Mouse (Mus musculus) midbrain, embryonic 15.5 days (tissue): ENCODE results near the gene Zfp367. TPM values are rescaled to one million over a fixed set of nuclear protein-coding genes. Genes with fewer than 3 reads are reported as not detected.

Source experiments
- ATAC-seq: fragments of 200-750 bp; cut with Nextera tagmentation; replicated peaks from 2 replicates; pipeline ENCODE4 v1.8.0; 2017; ENCODE audit warnings: moderate TSS enrichment
- H3K27ac ChIP-seq: fragments of 300-500 bp; sonication (generic); 2 replicates; pipeline ENCODE4 v1.5.1; 2015; ENCODE audit warnings: mild to moderate bottlenecking, inconsistent platforms
- H3K27me3 ChIP-seq: fragments of 300-500 bp; sonication (generic); replicated peaks from 2 replicates; pipeline ENCODE4 v1.6.1; 2015; ENCODE audit warnings: inconsistent platforms
- H3K36me3 ChIP-seq: fragments of 300-500 bp; sonication (generic); replicated peaks from 2 replicates; pipeline ENCODE4 v1.6.1; 2015; ENCODE audit warnings: inconsistent platforms
- H3K4me1 ChIP-seq: fragments of 300-500 bp; sonication (generic); 2 replicates; pipeline ENCODE4 v1.6.1; 2015; ENCODE audit warnings: inconsistent platforms
- H3K4me2 ChIP-seq: fragments of 300-500 bp; sonication (generic); 2 replicates; pipeline ENCODE4 v1.6.1; 2015; ENCODE audit warnings: inconsistent platforms, mild to moderate bottlenecking, moderate library complexity
- H3K4me3 ChIP-seq: fragments of 300-500 bp; sonication (generic); 2 replicates; pipeline ENCODE4 v1.5.1; 2015; ENCODE audit warnings: mild to moderate bottlenecking, inconsistent platforms
- H3K9ac ChIP-seq: fragments of 300-500 bp; sonication (generic); 2 replicates; pipeline ENCODE4 v1.6.1; 2015; ENCODE audit warnings: mild to moderate bottlenecking, inconsistent platforms
- H3K9me3 ChIP-seq: fragments of 300-500 bp; sonication (generic); 2 replicates; pipeline ENCODE4 v1.6.1; 2016; ENCODE audit warnings: inconsistent platforms
- WGBS: fragments of 180-500 bp; shearing (Covaris S2); methylation state at CpG from one replicate; pipeline ENCODE4 v1.1.7; 2015; ENCODE audit warnings: mixed read lengths; 5-methylcytosine and 5-hydroxymethylcytosine counted together
- polyA plus RNA-seq: library from polyadenylated mRNA; unstranded; fragments of >200 nt; fragmentation: Nextera tagmentation; extraction: Ambion mirVana; gene quantifications from 2 replicates; pipeline ENCODE4 v1.2.1, GENCODE M21; 2015

The Zfp367 gene
- polyA plus RNA-seq, 1 experiment from 2014 or later: 4.9 TPM

GRCm38 (mm10) chr13:64178746-64179652 is 26.0 kb upstream of the Zfp367 start:
- no peak for ATAC-seq
- WGBS: 59% methylated on average over 13 of the region's 13 CpGs
- no peaks in the 10 kb centered on the region for H3K4me1 ChIP-seq
- H3K9ac ChIP-seq: no peak overlapping the region
- no peaks in the 10 kb centered on the region for H3K27me3 ChIP-seq
- H3K36me3 ChIP-seq: peaks cover 14% of the 10 kb centered on the region; the same call in 1 of the 2 replicates
- H3K4me2 ChIP-seq: no peak overlapping the region
- no peaks in the 10 kb centered on the region for H3K9me3 ChIP-seq
- H3K4me3 ChIP-seq: no peak overlapping the region
- no peak overlapping the region for H3K27ac ChIP-seq

- 77% methylated on average over 7 of the region's 7 CpGs for WGBS
- H3K4me2 ChIP-seq: no peak overlapping the region
- H3K27me3 ChIP-seq: no peaks in the 10 kb centered on the region
- no peak overlapping the region for H3K9ac ChIP-seq
- no peaks in the 10 kb centered on the region for H3K9me3 ChIP-seq
- H3K4me1 ChIP-seq: no peaks in the 10 kb centered on the region
- ATAC-seq: no peak
- peaks cover 14% of the 10 kb centered on the region; the same call in 1 of the 2 replicates for H3K36me3 ChIP-seq
- no peak overlapping the region for H3K27ac ChIP-seq
- no peak overlapping the region for H3K4me3 ChIP-seq
Observed at GRCm38 (mm10) chr13:64178000-64178399, 25.0 kb upstream of the Zfp367 start.

GRCm38 (mm10) chr13:64169746-64170145 is 16.7 kb upstream of the Zfp367 start:
- H3K4me1 ChIP-seq: no peaks in the 10 kb centered on the region
- ATAC-seq: no peak
- no peak overlapping the region for H3K9ac ChIP-seq
- H3K4me3 ChIP-seq: no peak overlapping the region
- peaks cover 30% of the 10 kb centered on the region for H3K36me3 ChIP-seq
- no peak overlapping the region for H3K4me2 ChIP-seq
- H3K27me3 ChIP-seq: no peaks in the 10 kb centered on the region
- 98% methylated on average over 25 of the region's 25 CpGs for WGBS
- no peak overlapping the region for H3K27ac ChIP-seq
- peaks cover 45% of the 10 kb centered on the region for H3K9me3 ChIP-seq

GRCm38 (mm10) chr13:64163147-64163715 is 10.2 kb upstream of the Zfp367 start:
- 0 out of 2 replicates have a peak, but pooled peaks cover 4% of the 10 kb centered on the region for H3K27me3 ChIP-seq
- no peak overlapping the region for H3K27ac ChIP-seq
- peak overlapping the region; percentile 81 for H3K4me2 ChIP-seq
- H3K36me3 ChIP-seq: 0 out of 2 replicates have a peak, but pooled peaks cover 6% of the 10 kb centered on the region
- 25% methylated on average over 13 of the region's 13 CpGs for WGBS
- peaks cover 14% of the 10 kb centered on the region for H3K4me1 ChIP-seq
- H3K9me3 ChIP-seq: peaks cover 10% of the 10 kb centered on the region
- no peak for ATAC-seq
- H3K9ac ChIP-seq: peak overlapping the region; percentile 81; the same call in 1 of the 2 replicates
- H3K4me3 ChIP-seq: peak overlapping the region; percentile 86

- WGBS: under 1% methylated on average over 14 of the region's 14 CpGs
- no peak overlapping the region for H3K27ac ChIP-seq
- peaks cover 14% of the 10 kb centered on the region for H3K4me1 ChIP-seq
- H3K27me3 ChIP-seq: peaks cover 4% of the 10 kb centered on the region; the same call in 1 of the 2 replicates
- peak overlapping the region; percentile 81 for H3K4me2 ChIP-seq
- peak overlapping the region; percentile 81 for H3K9ac ChIP-seq
- ATAC-seq: peak; percentile 2; the same call in 1 of the 2 replicates
- peaks cover 8% of the 10 kb centered on the region for H3K9me3 ChIP-seq
- H3K4me3 ChIP-seq: peak overlapping the region; percentile 86
- H3K36me3 ChIP-seq: 0 out of 2 replicates have a peak, but pooled peaks cover 6% of the 10 kb centered on the region
Observed at GRCm38 (mm10) chr13:64162626-64163025, 9.6 kb upstream of the Zfp367 start.

- peak overlapping the region; percentile 83 for H3K27ac ChIP-seq
- peaks cover 14% of the 10 kb centered on the region for H3K4me1 ChIP-seq
- peaks cover 4% of the 10 kb centered on the region; the same call in 1 of the 2 replicates for H3K27me3 ChIP-seq
- ATAC-seq: no peak; the same call in none of the 2 replicates
- WGBS: under 1% methylated on average over 71 of the region's 71 CpGs
- H3K9ac ChIP-seq: peak overlapping the region; percentile 81
- 0 out of 2 replicates have a peak, but pooled peaks cover 6% of the 10 kb centered on the region for H3K36me3 ChIP-seq
- peak overlapping the region; percentile 81 for H3K4me2 ChIP-seq
- H3K4me3 ChIP-seq: peak overlapping the region; percentile 86
- H3K9me3 ChIP-seq: peaks cover 4% of the 10 kb centered on the region; the same call in 1 of the 2 replicates
Observed at GRCm38 (mm10) chr13:64161916-64162611, 9.1 kb upstream of the Zfp367 start.

GRCm38 (mm10) chr13:64161548-64161915 is 8.5 kb upstream of the Zfp367 start, which contains the start of gene Habp4:
Gene Habp4, plus strand, starts transcription at chr13:64161824.
- 0 out of 2 replicates have a peak, but pooled peaks cover 2% of the 10 kb centered on the region for H3K36me3 ChIP-seq
- peak within 1 kb of the TSS; percentile 81 for H3K4me2 ChIP-seq
- H3K4me1 ChIP-seq: peaks cover 14% of the 10 kb centered on the region
- H3K27ac ChIP-seq: peak within 1 kb of the TSS; percentile 83
- under 1% methylated on average over 31 of the region's 31 CpGs for WGBS
- peak within 1 kb of the TSS; percentile 81 for H3K9ac ChIP-seq
- H3K27me3 ChIP-seq: peaks cover 4% of the 10 kb centered on the region; the same call in 1 of the 2 replicates
- H3K4me3 ChIP-seq: peak within 1 kb of the TSS; percentile 86
- ATAC-seq: peak; percentile 98
- peaks cover 4% of the 10 kb centered on the region; the same call in 1 of the 2 replicates for H3K9me3 ChIP-seq

GRCm38 (mm10) chr13:64156966-64157365 is 4.0 kb upstream of the Zfp367 start:
- H3K4me1 ChIP-seq: peaks cover 5% of the 10 kb centered on the region; the same call in 1 of the 2 replicates
- H3K27me3 ChIP-seq: peaks cover 4% of the 10 kb centered on the region; the same call in 1 of the 2 replicates
- H3K4me3 ChIP-seq: no peak overlapping the region
- H3K4me2 ChIP-seq: no peak overlapping the region
- no peak for ATAC-seq
- no peak overlapping the region for H3K27ac ChIP-seq
- no peaks in the 10 kb centered on the region for H3K36me3 ChIP-seq
- H3K9ac ChIP-seq: no peak overlapping the region
- no peaks in the 10 kb centered on the region for H3K9me3 ChIP-seq

- Histone ChIP-seq H3K9ac (no peak overlapping the region), H3K27me3 (peaks cover 4% of the 10 kb centered on the region; the same call in 1 of the 2 replicates), H3K4me2 (no peak overlapping the region), H3K4me1 (peaks cover 7% of the 10 kb centered on the region), H3K27ac (no peak overlapping the region), H3K4me3 (no peak overlapping the region), H3K36me3 (no peaks in the 10 kb centered on the region), H3K9me3 (no peaks in the 10 kb centered on the region)
- WGBS: 10% methylated on average over 1 of the region's 1 CpGs
- no peak for ATAC-seq
Observed at GRCm38 (mm10) chr13:64155171-64155571, 2.2 kb upstream of the Zfp367 start.

GRCm38 (mm10) chr13:64154651-64155050 is 1.6 kb upstream of the Zfp367 start:
- 66% methylated on average over 2 of the region's 2 CpGs for WGBS

GRCm38 (mm10) chr13:64153751-64154267 is 807 bp upstream of the Zfp367 start:
- Histone ChIP-seq H3K27me3 (no peaks in the 10 kb centered on the region; the same call in 1 of the 2 replicates), H3K4me1 (peaks cover 7% of the 10 kb centered on the region), H3K4me2 (peak overlapping the region; percentile 96), H3K4me3 (peak overlapping the region; percentile 94), H3K9me3 (no peaks in the 10 kb centered on the region), H3K9ac (no peak overlapping the region), H3K27ac (no peak overlapping the region), H3K36me3 (no peaks in the 10 kb centered on the region)
- ATAC-seq: peak; percentile 32
- WGBS: under 1% methylated on average over 18 of the region's 18 CpGs

More at GRCm38 (mm10) chr13:64154651-64155050, 1.6 kb upstream of the Zfp367 start:
- no peak for ATAC-seq
- Histone ChIP-seq H3K27ac (no peak overlapping the region), H3K27me3 (peaks cover 4% of the 10 kb centered on the region; the same call in 1 of the 2 replicates), H3K36me3 (no peaks in the 10 kb centered on the region), H3K4me1 (peaks cover 7% of the 10 kb centered on the region), H3K4me2 (no peak overlapping the region), H3K9me3 (no peaks in the 10 kb centered on the region), H3K9ac (no peak overlapping the region), H3K4me3 (no peak overlapping the region)
